Mouse (Mus musculus) lung, embryonic 15.5 days (tissue): ENCODE measurements around the gene Wnt9a. TPM values are rescaled to one million over a fixed set of nuclear protein-coding genes. Genes with fewer than 3 reads are reported as not detected.

Experiments used
- ATAC-seq: fragments of 200-750 bp; cut with Nextera tagmentation; 2 replicates; pipeline ENCODE4 v1.8.0; 2017; ENCODE audit warnings: moderate number of reproducible peaks, borderline replicate concordance; ENCODE audit not compliant: low FRiP score, low TSS enrichment; ENCODE audit errors: extremely low read depth
- H3K27ac ChIP-seq: fragments of 300-500 bp; sonication (generic); 2 replicates; pipeline ENCODE4 v1.5.1; 2015; ENCODE audit warnings: moderate library complexity, mild to moderate bottlenecking, inconsistent platforms
- H3K27me3 ChIP-seq: fragments of 300-500 bp; sonication (generic); 2 replicates; pipeline ENCODE4 v1.6.1; 2015; ENCODE audit warnings: inconsistent platforms
- H3K36me3 ChIP-seq: fragments of 300-500 bp; sonication (generic); 2 replicates; pipeline ENCODE4 v1.6.1; 2015; ENCODE audit warnings: inconsistent platforms
- H3K4me1 ChIP-seq: fragments of 300-500 bp; sonication (generic); 2 replicates; pipeline ENCODE4 v1.6.1; 2015; ENCODE audit warnings: inconsistent platforms
- H3K4me2 ChIP-seq: fragments of 300-500 bp; sonication (generic); 2 replicates; pipeline ENCODE4 v1.6.1; 2015; ENCODE audit warnings: inconsistent platforms, mild to moderate bottlenecking, moderate library complexity
- H3K4me3 ChIP-seq: fragments of 300-500 bp; sonication (generic); 2 replicates; pipeline ENCODE4 v1.5.1; 2015; ENCODE audit warnings: mild to moderate bottlenecking, inconsistent platforms
- H3K9ac ChIP-seq: fragments of 300-500 bp; sonication (generic); 2 replicates; pipeline ENCODE4 v1.6.1; 2015; ENCODE audit warnings: inconsistent platforms
- H3K9me3 ChIP-seq: fragments of 300-500 bp; sonication (generic); 2 replicates; pipeline ENCODE4 v1.6.1; 2016; ENCODE audit warnings: inconsistent platforms
- WGBS: fragments of 180-500 bp; shearing (Covaris S2); methylation state at CpG from one replicate; pipeline ENCODE4 v1.1.7; 2015; 5-methylcytosine and 5-hydroxymethylcytosine counted together
- polyA plus RNA-seq: library from polyadenylated mRNA; unstranded; fragments of >200 nt; fragmentation: Nextera tagmentation; extraction: Ambion mirVana; gene quantifications from 2 replicates; pipeline ENCODE4 v1.2.1, GENCODE M21; 2015

Gene Wnt9a
- polyA plus RNA-seq, 1 experiment from 2014 or later, result 3.0 TPM

GRCm38 (mm10) chr11:59322988-59323387 lies 16.3 kb downstream of the Wnt9a start:
- no peak for ATAC-seq
- Histone ChIP-seq H3K9me3 (no peaks in the 10 kb centered on the region), H3K9ac (no peak overlapping the region), H3K4me2 (no peak overlapping the region), H3K4me3 (no peak overlapping the region), H3K4me1 (peaks cover 10% of the 10 kb centered on the region), H3K27me3 (no peaks in the 10 kb centered on the region), H3K27ac (no peak overlapping the region), H3K36me3 (no peaks in the 10 kb centered on the region)
- WGBS, result 70% methylated on average over 3 of the region's 3 CpGs

- no peak overlapping the region for H3K4me3 ChIP-seq
- H3K9me3 ChIP-seq, result no peaks in the 10 kb centered on the region
- H3K9ac ChIP-seq, result no peak overlapping the region
- no peaks in the 10 kb centered on the region for H3K27me3 ChIP-seq
- 30% methylated on average over 5 of the region's 5 CpGs for WGBS
- H3K36me3 ChIP-seq, result no peaks in the 10 kb centered on the region
- no peak overlapping the region for H3K27ac ChIP-seq
- peak; percentile 86 for ATAC-seq
- H3K4me1 ChIP-seq, result peaks cover 15% of the 10 kb centered on the region
- H3K4me2 ChIP-seq, result no peak overlapping the region
These were observed 18.0 kb downstream of the Wnt9a start for GRCm38 (mm10) chr11:59324777-59325176.

- H3K4me1 ChIP-seq, result peaks cover 19% of the 10 kb centered on the region
- no peak for ATAC-seq
- no peaks in the 10 kb centered on the region for H3K9me3 ChIP-seq
- no peak overlapping the region for H3K9ac ChIP-seq
- H3K4me3 ChIP-seq, result no peak overlapping the region
- 79% methylated on average over 18 of the region's 18 CpGs for WGBS
- H3K4me2 ChIP-seq, result no peak overlapping the region
- H3K27me3 ChIP-seq, result no peaks in the 10 kb centered on the region
- no peaks in the 10 kb centered on the region for H3K36me3 ChIP-seq
- no peak overlapping the region for H3K27ac ChIP-seq
These were observed 20.9 kb downstream of the Wnt9a start for GRCm38 (mm10) chr11:59327625-59328024.

- WGBS, result 44% methylated on average over 6 of the region's 6 CpGs
- Histone ChIP-seq H3K9ac (no peak overlapping the region), H3K9me3 (no peaks in the 10 kb centered on the region), H3K27me3 (no peaks in the 10 kb centered on the region), H3K27ac (no peak overlapping the region), H3K4me1 (peaks cover 19% of the 10 kb centered on the region), H3K4me3 (no peak overlapping the region), H3K36me3 (no peaks in the 10 kb centered on the region), H3K4me2 (no peak overlapping the region)
- no peak for ATAC-seq
These were observed 22.9 kb downstream of the Wnt9a start for GRCm38 (mm10) chr11:59329616-59330015.

GRCm38 (mm10) chr11:59330560-59330959 lies 23.8 kb downstream of the Wnt9a start:
- 40% methylated on average over 5 of the region's 5 CpGs for WGBS
- H3K4me3 ChIP-seq, result no peak overlapping the region
- no peak overlapping the region for H3K9ac ChIP-seq
- no peak overlapping the region for H3K27ac ChIP-seq
- no peaks in the 10 kb centered on the region for H3K27me3 ChIP-seq
- H3K4me2 ChIP-seq, result no peak overlapping the region
- no peaks in the 10 kb centered on the region for H3K36me3 ChIP-seq
- H3K4me1 ChIP-seq, result peaks cover 10% of the 10 kb centered on the region; the same call in 1 of the 2 replicates
- ATAC-seq, result peak; percentile 32
- H3K9me3 ChIP-seq, result no peaks in the 10 kb centered on the region

- H3K4me1 ChIP-seq, result peaks cover 12% of the 10 kb centered on the region
- WGBS, result 66% methylated on average over 16 of the region's 16 CpGs
- no peak for ATAC-seq
These were observed 24.6 kb downstream of the Wnt9a start for GRCm38 (mm10) chr11:59331167-59331869.

GRCm38 (mm10) chr11:59332938-59333337 lies 26.2 kb downstream of the Wnt9a start:
- Histone ChIP-seq H3K4me1 (peaks cover 17% of the 10 kb centered on the region), H3K4me2 (no peak overlapping the region), H3K27ac (no peak overlapping the region), H3K9me3 (no peaks in the 10 kb centered on the region), H3K36me3 (no peaks in the 10 kb centered on the region), H3K27me3 (no peaks in the 10 kb centered on the region), H3K4me3 (no peak overlapping the region), H3K9ac (no peak overlapping the region)
- 37% methylated on average over 9 of the region's 9 CpGs for WGBS
- ATAC-seq, result no peak

More at GRCm38 (mm10) chr11:59331167-59331869, 24.6 kb downstream of the Wnt9a start:
- Histone ChIP-seq H3K27me3 (no peaks in the 10 kb centered on the region), H3K9me3 (no peaks in the 10 kb centered on the region), H3K27ac (no peak overlapping the region), H3K4me3 (no peak overlapping the region), H3K9ac (no peak overlapping the region), H3K36me3 (no peaks in the 10 kb centered on the region), H3K4me2 (no peak overlapping the region)

GRCm38 (mm10) chr11:59335150-59335549 lies 28.4 kb downstream of the Wnt9a start:
- Histone ChIP-seq H3K4me2 (no peak overlapping the region), H3K27me3 (no peaks in the 10 kb centered on the region), H3K27ac (no peak overlapping the region), H3K4me3 (no peak overlapping the region), H3K4me1 (peaks cover 8% of the 10 kb centered on the region), H3K9me3 (no peaks in the 10 kb centered on the region), H3K9ac (no peak overlapping the region), H3K36me3 (no peaks in the 10 kb centered on the region)
- WGBS, result 65% methylated on average over 4 of the region's 4 CpGs
- ATAC-seq, result no peak

- H3K9ac ChIP-seq, result no peak overlapping the region
- H3K4me2 ChIP-seq, result no peak overlapping the region
- H3K36me3 ChIP-seq, result no peaks in the 10 kb centered on the region
- no peaks in the 10 kb centered on the region for H3K27me3 ChIP-seq
- WGBS, result 27% methylated on average over 2 of the region's 2 CpGs
- no peak for ATAC-seq
- H3K27ac ChIP-seq, result no peak overlapping the region
- peaks cover 8% of the 10 kb centered on the region for H3K4me1 ChIP-seq
- no peak overlapping the region for H3K4me3 ChIP-seq
- H3K9me3 ChIP-seq, result no peaks in the 10 kb centered on the region
These were observed 29.2 kb downstream of the Wnt9a start for GRCm38 (mm10) chr11:59335942-59336341.

GRCm38 (mm10) chr11:59336381-59336780 lies 29.7 kb downstream of the Wnt9a start:
- Histone ChIP-seq H3K9ac (no peak overlapping the region), H3K4me3 (no peak overlapping the region), H3K27me3 (no peaks in the 10 kb centered on the region), H3K27ac (no peak overlapping the region), H3K9me3 (no peaks in the 10 kb centered on the region), H3K36me3 (no peaks in the 10 kb centered on the region), H3K4me1 (peaks cover 8% of the 10 kb centered on the region), H3K4me2 (no peak overlapping the region)
- WGBS, result 0% methylated on average over 1 of the region's 1 CpGs
- ATAC-seq, result peak; percentile 20; the same call in 1 of the 2 replicates

- WGBS, result 57% methylated on average over 13 of the region's 13 CpGs
- Histone ChIP-seq H3K9me3 (no peaks in the 10 kb centered on the region), H3K9ac (no peak overlapping the region), H3K4me1 (peaks cover 8% of the 10 kb centered on the region), H3K27ac (no peak overlapping the region), H3K4me3 (no peak overlapping the region), H3K36me3 (no peaks in the 10 kb centered on the region), H3K27me3 (no peaks in the 10 kb centered on the region), H3K4me2 (no peak overlapping the region)
- ATAC-seq, result no peak
These were observed 31.4 kb downstream of the Wnt9a start for GRCm38 (mm10) chr11:59337955-59338735.

GRCm38 (mm10) chr11:59338736-59339120 lies 32.0 kb downstream of the Wnt9a start:
- ATAC-seq, result no peak
- Histone ChIP-seq H3K36me3 (no peaks in the 10 kb centered on the region), H3K4me1 (peaks cover 8% of the 10 kb centered on the region), H3K4me2 (no peak overlapping the region), H3K9me3 (no peaks in the 10 kb centered on the region), H3K27me3 (no peaks in the 10 kb centered on the region), H3K4me3 (no peak overlapping the region), H3K27ac (no peak overlapping the region), H3K9ac (no peak overlapping the region)
- 87% methylated on average over 2 of the region's 2 CpGs for WGBS
